Comparison of ENCODE assay signal across 13 mouse cellular contexts in the genomic region with DNA sequence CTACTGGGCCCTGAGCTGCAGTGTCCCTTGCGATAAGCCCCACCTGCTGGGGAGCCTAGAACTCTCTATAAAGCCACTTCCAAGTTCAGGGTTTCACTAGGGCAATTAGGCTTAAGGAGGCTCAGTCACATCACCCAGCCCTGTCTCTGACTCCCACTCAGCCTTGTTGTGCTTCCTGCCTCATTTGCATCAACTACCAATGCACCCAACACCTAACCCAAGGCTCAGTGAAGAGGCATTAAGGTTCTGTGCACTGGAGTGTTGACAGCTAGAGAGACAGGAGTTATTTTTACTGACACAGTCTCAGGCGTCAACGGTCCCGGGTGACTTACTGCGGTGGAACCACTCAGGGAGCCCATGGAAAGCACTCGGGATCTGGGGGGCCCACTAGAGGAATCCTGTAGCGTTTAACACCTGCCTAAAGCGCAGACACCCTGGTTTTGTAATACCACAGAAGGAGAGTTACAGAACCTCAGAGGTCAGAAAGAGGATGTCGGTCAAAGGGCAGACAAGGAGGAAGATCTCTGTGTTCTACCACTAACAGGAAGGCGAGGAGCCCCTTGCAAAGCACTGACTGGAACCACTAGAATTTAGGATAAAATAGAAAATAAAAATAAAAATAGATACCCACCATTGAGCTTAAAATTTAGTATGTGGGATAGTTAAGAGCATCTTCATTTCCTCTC. TPM values are rescaled to one million over a fixed set of nuclear protein-coding genes. Genes with fewer than 3 reads are reported as not detected.
DNase-seq lines count a peak whose midpoint lies in the region; ATAC-seq lines count a peak whose summit lies in the region.
"Had no signal": no experiment of that assay in that cellular context is flagged by ENCODE, and none has a peak within 500 bp of the region (broad histone marks: within the 10 kb centered on the region; RNA-seq: fewer than 3 reads in every experiment).

No protein-coding gene starts in this region.

- H3K4me2 ChIP-seq in kidney, embryonic 15.5 days = no peak overlapping the region
- H3K4me2 ChIP-seq: embryonic facial prominence, embryonic 15.5 days; intestine, embryonic 15.5 days; limb, embryonic 12.5 days had no signal

- H3K4me3 ChIP-seq in kidney, embryonic 15.5 days (replicated peaks) = no peak overlapping the region
- H3K4me3 ChIP-seq: embryonic facial prominence, embryonic 15.5 days; intestine, embryonic 15.5 days; limb, embryonic 12.5 days had no signal

- no peak for ATAC-seq in kidney, embryonic 15.5 days (replicated peaks; ENCODE audit: low FRiP score)
- ATAC-seq: forebrain, embryonic 14.5 days; intestine, embryonic 15.5 days had no signal

- DNase-seq in kidney, adult 18-20 months = peak; percentile 58
- DNase-seq in 416B (ENCODE audit: low read depth) = peak; percentile 65
- DNase-seq in B cell, adult 2 months = peak; percentile 75 to 77
- peak; percentile 14 for DNase-seq in induced T-regulatory cell, adult 2 months (ENCODE audit: low read depth)
- no peak for DNase-seq in ovary, postnatal 14 days (ENCODE audit: low spot score)
- DNase-seq in ovary, adult 18-20 months (ENCODE audit: low spot score) = no peak
- DNase-seq: cerebellum, postnatal 25 days; right cerebral cortex, postnatal 25 days had no signal

- WGBS in kidney, embryonic 15.5 days = 49% methylated on average over 10 of the region's 10 CpGs

- no peaks in the 10 kb centered on the region for H3K9me3 ChIP-seq in kidney, embryonic 15.5 days (replicated peaks)
- H3K9me3 ChIP-seq: embryonic facial prominence, embryonic 15.5 days; intestine, embryonic 15.5 days; limb, embryonic 12.5 days had no signal

- H3K9ac ChIP-seq in kidney, embryonic 15.5 days = no peak overlapping the region
- H3K9ac ChIP-seq: embryonic facial prominence, embryonic 15.5 days; intestine, embryonic 15.5 days; limb, embryonic 12.5 days had no signal

- H3K27me3 ChIP-seq in kidney, embryonic 15.5 days = peaks cover 24% of the 10 kb centered on the region

- H3K36me3 ChIP-seq in kidney, embryonic 15.5 days = no peaks in the 10 kb centered on the region
- H3K36me3 ChIP-seq: embryonic facial prominence, embryonic 15.5 days; intestine, embryonic 15.5 days; limb, embryonic 12.5 days had no signal

- no peak overlapping the region for H3K27ac ChIP-seq in kidney, embryonic 15.5 days
- H3K27ac ChIP-seq: embryonic facial prominence, embryonic 15.5 days; intestine, embryonic 15.5 days; limb, embryonic 12.5 days had no signal

- peaks cover 42% of the 10 kb centered on the region for H3K4me1 ChIP-seq in kidney, embryonic 15.5 days

RNA-seq across cellular contexts. Expression of gene Nuak2, which starts 4.6 kb away (rescaled TPM):
- 3.6 and 3.8 TPM in 2 replicates for polyA plus RNA-seq in kidney, embryonic 15.5 days (2015; fragmentation: Nextera tagmentation; extraction: Ambion mirVana)

RNA-seq across cellular contexts. Expression of gene Klhdc8a, which starts 12.9 kb away (rescaled TPM):
- 1.2 and 1.6 TPM in 2 replicates for polyA plus RNA-seq in kidney, embryonic 15.5 days (2015; fragmentation: Nextera tagmentation; extraction: Ambion mirVana)

Comparison
In these comparisons a context has a peak if more than half of its experiments do, and no peak if none do; other contexts are left out.
1. DNase-seq: peak in kidney, adult 18-20 months (single experiment), 416B (single experiment), B cell, adult 2 months (2 of 2) and induced T-regulatory cell, adult 2 months (single experiment); none in ovary, postnatal 14 days (single experiment) and ovary, adult 18-20 months (single experiment).